Mouse (Mus musculus) CH12.LX (cell line): ENCODE measurements around the gene H2-Oa. TPM values are rescaled to one million over a fixed set of nuclear protein-coding genes. Genes with fewer than 3 reads are reported as not detected.
A peak's percentile ranks its signal among the peaks of the same experiment; 100 is the strongest.

ENCODE experiments used
- DNase-seq: peaks from one replicate; pipeline ENCODE4 v3.0.0-alpha.2; 2013; ENCODE audit errors: extremely low read depth
- H3K27ac ChIP-seq: 2 replicates; pipeline ENCODE4 v1.5.1; 2012; ENCODE audit warnings: low read depth, mild to moderate bottlenecking, control low read depth, moderate library complexity; ENCODE audit not compliant: insufficient read depth
- H3K27me3 ChIP-seq: replicated peaks from 2 replicates; pipeline ENCODE3; 2012; ENCODE audit warnings: inconsistent platforms
- H3K36me3 ChIP-seq, 2 experiments: replicated peaks in 1 of 2; 2 replicates each; pipeline versions ENCODE3 to v1.6.1; 2012; ENCODE audit warnings: inconsistent platforms in 1 of 2, low read length in 1 of 2, mild to moderate bottlenecking in 1 of 2, mixed read lengths in 1 of 2, moderate library complexity in 1 of 2; ENCODE audit not compliant: control insufficient read depth in 1 of 2, insufficient read depth in 1 of 2
- H3K4me1 ChIP-seq, 2 experiments: 2 replicates each; pipeline ENCODE4 v1.6.1; 2012; ENCODE audit warnings: inconsistent platforms in 1 of 2, moderate library complexity in 1 of 2; ENCODE audit not compliant: insufficient read depth in 2 of 2, control insufficient read depth in 1 of 2
- H3K4me2 ChIP-seq: 2 replicates; pipeline ENCODE4 v1.6.1; 2012; ENCODE audit warnings: low read depth, mild to moderate bottlenecking, control low read depth; ENCODE audit not compliant: poor library complexity, insufficient read depth, severe bottlenecking
- H3K4me3 ChIP-seq, 3 experiments: fragments of 150-350 bp in 1 of 3; sonication (generic) in 1 of 3; replicated peaks in 1 of 3; 2 replicates each; pipeline versions ENCODE3 to v1.5.1; 2011 to 2012; ENCODE audit warnings: low read depth in 2 of 3, low read length in 2 of 3, mild to moderate bottlenecking in 2 of 3, moderate library complexity in 2 of 3, control low read depth in 1 of 3, improper control_type of control experiment in 1 of 3, inconsistent platforms in 1 of 3, mixed read lengths in 1 of 3; ENCODE audit not compliant: poor library complexity in 1 of 3
- H3K79me2 ChIP-seq: replicated peaks from 2 replicates; pipeline ENCODE4 v1.6.1; 2012; ENCODE audit warnings: mild to moderate bottlenecking, moderate library complexity; ENCODE audit not compliant: control insufficient read depth, poor library complexity, insufficient read depth, severe bottlenecking; ENCODE audit errors: extremely low read depth
- H3K9ac ChIP-seq: 2 replicates; pipeline ENCODE4 v1.6.1; 2012; ENCODE audit warnings: low read depth, mild to moderate bottlenecking, control low read depth, moderate library complexity; ENCODE audit not compliant: insufficient read depth
- H3K9me3 ChIP-seq: replicated peaks from 2 replicates; pipeline ENCODE3; 2012; ENCODE audit warnings: low read length, inconsistent platforms, mixed read lengths
- BHLHE40 ChIP-seq: IDR thresholded peaks from 2 replicates; pipeline ENCODE4 v1.6.1; 2011; ENCODE audit warnings: mild to moderate bottlenecking, low read depth, low read length, improper control_type of control experiment
- CHD2 ChIP-seq: IDR thresholded peaks from 2 replicates; pipeline ENCODE4 v1.6.1; 2011; ENCODE audit warnings: low read length, improper control_type of control experiment
- EP300 ChIP-seq: IDR thresholded peaks from 2 replicates; pipeline ENCODE4 v1.6.1; 2011; ENCODE audit warnings: low read length, improper control_type of control experiment
- ETS1 ChIP-seq: conservative IDR thresholded peaks from 2 replicates; pipeline ENCODE4 v1.6.1; 2012; ENCODE audit warnings: low read depth, mild to moderate bottlenecking, inconsistent platforms, low read length, improper control_type of control experiment, moderate library complexity
- JUND ChIP-seq: conservative IDR thresholded peaks from 2 replicates; pipeline ENCODE4 v1.6.1; 2011; ENCODE audit warnings: low read depth, low read length, improper control_type of control experiment
- MAZ ChIP-seq: IDR thresholded peaks from 2 replicates; pipeline ENCODE4 v1.6.1; 2012; ENCODE audit warnings: low read depth, mild to moderate bottlenecking, inconsistent platforms, low read length, improper control_type of control experiment, moderate library complexity
- NELFE ChIP-seq: IDR thresholded peaks from 2 replicates; pipeline ENCODE4 v1.6.1; 2011; ENCODE audit warnings: low read depth, low read length, improper control_type of control experiment
- PAX5 ChIP-seq: IDR thresholded peaks from 2 replicates; pipeline ENCODE4 v1.6.1; 2012; ENCODE audit warnings: low read length, inconsistent platforms, mixed read lengths
- RCOR1 ChIP-seq: conservative IDR thresholded peaks from 2 replicates; pipeline ENCODE4 v1.6.1; 2012; ENCODE audit warnings: low read depth, mild to moderate bottlenecking, inconsistent platforms, low read length, improper control_type of control experiment
- UBTF ChIP-seq: IDR thresholded peaks from 2 replicates; pipeline ENCODE4 v1.6.1; 2012; ENCODE audit warnings: low read depth, mild to moderate bottlenecking, inconsistent platforms, low read length, improper control_type of control experiment, moderate library complexity
- USF1 ChIP-seq: IDR thresholded peaks from 2 replicates; pipeline ENCODE4 v1.6.1; 2014; ENCODE audit warnings: low read depth, mild to moderate bottlenecking, inconsistent platforms, low read length, improper control_type of control experiment
- dilution Hi-C: fragments of 300-500 bp; cut with MboI; formaldehyde crosslinking; loops from 2 replicates; pipeline ENCODE4 v1.14.3; 2020; ENCODE audit warnings: low sequenced_read_pairs; ENCODE audit not compliant: extremely low pct_unique_long_range_greater_than_20kb, extremely low pct_ligation_motif_present
- in situ Hi-C: fragments of 300-500 bp; cut with MboI; formaldehyde crosslinking; loops from 3 replicates; pipeline ENCODE4 v1.14.3; 2019; ENCODE audit warnings: low sequenced_read_pairs, low pct_ligation_motif_present, low pct_unique_long_range_greater_than_20kb, mixed read lengths
- polyA plus RNA-seq: library from polyadenylated mRNA; unstranded; fragments of >175 nt; gene quantifications from 2 replicates; pipeline ENCODE4 v1.2.1, GENCODE M21; 2012; ENCODE audit warnings: low read depth; ENCODE audit not compliant: insufficient read length
- total RNA-seq, 2 experiments: library from RNA; depleted of rRNA; stranded (reverse); fragments of 300-350 nt in 1 of 2; fragments of >200 nt in 1 of 2; gene quantifications; 2 replicates each; pipeline ENCODE4 v1.2.3; 2012 to 2014

Gene H2-Oa
- total and polyA plus RNA-seq, 3 experiments = 21.5 to 42.7 (median 40.4) TPM

- H3K9ac ChIP-seq = no peak overlapping the region
- in situ Hi-C loops (no loop called here), dilution Hi-C loops (no loop called here)
- peaks cover 3 to 28% of the 10 kb centered on the region in 2 experiments for H3K36me3 ChIP-seq
- H3K27ac ChIP-seq = no peak overlapping the region
- TF ChIP-seq RCOR1 (no peak), JUND (no peak), EP300 (no peak), PAX5 (no peak)
- H3K27me3 ChIP-seq = no peaks in the 10 kb centered on the region
- no peak overlapping the region for H3K4me2 ChIP-seq
- DNase-seq = no peak
- no peaks in the 10 kb centered on the region for H3K79me2 ChIP-seq
- peaks cover 8% of the 10 kb centered on the region for H3K9me3 ChIP-seq
- H3K4me3 ChIP-seq = no peak overlapping the region
- peaks cover 11 to 60% of the 10 kb centered on the region in 2 experiments for H3K4me1 ChIP-seq
Measured at GRCm38 (mm10) chr17:34096497-34097010, 4.4 kb downstream of the H2-Oa start.

- Histone ChIP-seq H3K27me3 (no peaks in the 10 kb centered on the region), H3K4me2 (no peak overlapping the region), H3K9ac (no peak overlapping the region), H3K4me3 (no peak overlapping the region), H3K4me1 (peaks cover 11 to 58% of the 10 kb centered on the region in 2 experiments), H3K79me2 (no peaks in the 10 kb centered on the region), H3K27ac (no peak overlapping the region), H3K36me3 (peaks cover 3 to 28% of the 10 kb centered on the region in 2 experiments), H3K9me3 (peaks cover 8% of the 10 kb centered on the region)
- dilution Hi-C loops (no loop called here), in situ Hi-C loops (no loop called here)
- DNase-seq = no peak
- TF ChIP-seq MAZ (no peak), ETS1 (0 out of 2 replicates have a peak, but pooled peaks have one; percentile 10)
Measured at GRCm38 (mm10) chr17:34097272-34097671, 5.1 kb downstream of the H2-Oa start.

GRCm38 (mm10) chr17:34098709-34099479 lies 6.8 kb downstream of the H2-Oa start:
- H3K27ac ChIP-seq = no peak overlapping the region
- TF ChIP-seq UBTF (no peak), CHD2 (no peak), NELFE (no peak), ETS1 (peak; percentile 45), BHLHE40 (peak; percentile 83), MAZ (no peak), USF1 (no peak), EP300 (no peak)
- peaks cover 3 to 23% of the 10 kb centered on the region in 2 experiments for H3K36me3 ChIP-seq
- H3K27me3 ChIP-seq = no peaks in the 10 kb centered on the region
- 0 out of 2 replicates have a peak overlapping the region, but pooled peaks have one; percentile 2 for H3K4me2 ChIP-seq
- dilution Hi-C loops = no loop called here
- H3K9ac ChIP-seq = no peak overlapping the region
- H3K9me3 ChIP-seq = peaks cover 7% of the 10 kb centered on the region
- no peak for DNase-seq
- H3K4me1 ChIP-seq = peaks cover 17 to 59% of the 10 kb centered on the region in 2 experiments
- H3K79me2 ChIP-seq = no peaks in the 10 kb centered on the region
- in situ Hi-C loops = no loop called here
- H3K4me3 ChIP-seq = no peak overlapping the region
